Mouse (Mus musculus) heart, embryonic 14.5 days (tissue): ENCODE data around the gene Cyp26a1. TPM values are rescaled to one million over a fixed set of nuclear protein-coding genes. Genes with fewer than 3 reads are reported as not detected.

Experiments used
- ATAC-seq: fragments of 200-750 bp; cut with Nextera tagmentation; 2 replicates; pipeline ENCODE4 v1.8.0; 2017; ENCODE audit warnings: low read depth, moderate TSS enrichment; ENCODE audit not compliant: insufficient number of reproducible peaks, insufficient read depth, low FRiP score
- H3K27ac ChIP-seq, 2 experiments: fragments of 200-500 bp in 1 of 2; fragments of 300-500 bp in 1 of 2; sonication (generic) in 1 of 2; replicated peaks in 1 of 2; 2 replicates each; pipeline ENCODE4 v1.5.1; 2012 to 2014; ENCODE audit warnings: low read depth in 2 of 2, low read length in 2 of 2, control low read depth in 1 of 2, mild to moderate bottlenecking in 1 of 2, mixed read lengths in 1 of 2; ENCODE audit not compliant: control insufficient read depth in 1 of 2, insufficient read depth in 1 of 2
- H3K27me3 ChIP-seq: fragments of 300-500 bp; sonication (generic); 2 replicates; pipeline ENCODE4 v1.6.1; 2014; ENCODE audit warnings: mild to moderate bottlenecking, low read length, control low read depth; ENCODE audit not compliant: control insufficient read depth, insufficient read depth
- H3K36me3 ChIP-seq: fragments of 300-500 bp; sonication (generic); 2 replicates; pipeline ENCODE4 v1.6.1; 2014; ENCODE audit warnings: mild to moderate bottlenecking, control low read depth, low read length, mixed read lengths; ENCODE audit not compliant: control insufficient read depth, insufficient read depth
- H3K4me1 ChIP-seq, 2 experiments: fragments of 200-500 bp in 1 of 2; fragments of 300-500 bp in 1 of 2; sonication (generic) in 1 of 2; 2 replicates each; pipeline ENCODE4 v1.6.1; 2012 to 2014; ENCODE audit warnings: low read length in 2 of 2, control low read depth in 1 of 2, mixed read lengths in 1 of 2; ENCODE audit not compliant: control insufficient read depth in 2 of 2, insufficient read depth in 2 of 2
- H3K4me2 ChIP-seq: fragments of 300-500 bp; sonication (generic); 2 replicates; pipeline ENCODE4 v1.6.1; 2014; ENCODE audit warnings: mild to moderate bottlenecking, low read length
- H3K4me3 ChIP-seq, 2 experiments: fragments of 200-500 bp in 1 of 2; fragments of 300-500 bp in 1 of 2; sonication (generic) in 1 of 2; 2 replicates each; pipeline ENCODE4 v1.5.1; 2012 to 2014; ENCODE audit warnings: low read length in 2 of 2, mild to moderate bottlenecking in 2 of 2, control low read depth in 1 of 2, low read depth in 1 of 2, moderate library complexity in 1 of 2; ENCODE audit not compliant: control insufficient read depth in 1 of 2, insufficient read depth in 1 of 2
- H3K9ac ChIP-seq: fragments of 300-500 bp; sonication (generic); 2 replicates; pipeline ENCODE4 v1.6.1; 2014; ENCODE audit warnings: mild to moderate bottlenecking, low read length
- H3K9me3 ChIP-seq: fragments of 300-500 bp; sonication (generic); 2 replicates; pipeline ENCODE4 v1.6.1; 2016; ENCODE audit warnings: low read length, control low read depth; ENCODE audit not compliant: control insufficient read depth
- WGBS: fragments of 180-500 bp; shearing (Covaris S2); extraction: QIAGEN DNeasy Blood & Tissue Kit; methylation state at CpG from one replicate; pipeline ENCODE4 v1.1.7; 2014; 5-methylcytosine and 5-hydroxymethylcytosine counted together
- polyA plus RNA-seq: library from polyadenylated mRNA; unstranded; fragments of >200 nt; fragmentation: Nextera tagmentation; extraction: Ambion mirVana; gene quantifications from 2 replicates; pipeline ENCODE4 v1.2.1, GENCODE M21; 2014

Gene Cyp26a1
- polyA plus RNA-seq, 1 experiment from 2014 or later, result 1.1 TPM

DNA sequence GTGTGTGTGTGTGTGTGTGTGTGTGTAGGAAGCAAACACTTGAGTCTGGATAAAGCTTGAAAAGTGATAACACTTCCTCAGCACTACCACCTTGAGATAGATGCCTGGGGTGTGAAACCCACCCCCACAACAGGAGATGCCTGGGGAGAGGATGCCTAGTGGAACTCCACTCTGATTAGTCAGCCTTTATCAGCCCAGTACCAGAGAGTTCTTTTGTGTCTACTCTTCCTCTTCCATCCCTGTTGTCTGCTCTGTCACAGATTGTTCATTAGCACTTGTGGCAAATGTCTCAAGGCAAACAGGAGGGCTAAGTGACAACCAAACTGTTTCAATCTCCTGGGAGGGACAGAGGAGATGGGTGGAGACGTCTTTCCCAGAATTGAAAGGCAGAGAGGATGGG lies 21.6 kb downstream of the Cyp26a1 start:
- peaks cover 0 to 2% of the 10 kb centered on the region in 2 experiments; a peak in 1 of 4 replicates for H3K4me1 ChIP-seq
- no peaks in the 10 kb centered on the region for H3K9me3 ChIP-seq
- no peak for ATAC-seq
- no peaks in the 10 kb centered on the region for H3K36me3 ChIP-seq
- H3K4me2 ChIP-seq, result no peak overlapping the region
- H3K27ac ChIP-seq, result no peak overlapping the region
- no peak overlapping the region for H3K9ac ChIP-seq
- H3K27me3 ChIP-seq, result no peaks in the 10 kb centered on the region
- no peak overlapping the region for H3K4me3 ChIP-seq
- 12% methylated on average over 1 of the region's 1 CpGs for WGBS

DNA sequence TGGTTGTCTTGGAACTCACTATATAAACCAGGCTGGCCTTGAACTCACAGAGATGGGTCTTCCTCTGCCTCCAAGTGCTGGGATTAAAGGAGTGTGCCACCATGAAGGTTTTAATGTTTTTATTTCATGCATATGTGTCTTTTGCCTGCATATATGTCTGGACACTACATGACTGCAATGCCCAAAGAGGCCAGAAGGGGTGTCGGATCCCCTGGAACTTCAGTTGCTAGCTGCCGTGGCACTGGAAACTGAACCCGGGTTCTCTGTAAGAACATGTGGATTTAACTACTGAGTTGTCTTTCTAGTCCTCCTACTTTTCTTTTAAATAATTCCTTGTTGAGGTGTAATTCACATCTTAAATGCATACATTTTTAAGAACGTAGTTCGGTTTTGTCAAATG lies 27.0 kb downstream of the Cyp26a1 start:
- Histone ChIP-seq H3K4me3 (no peak overlapping the region), H3K4me2 (no peak overlapping the region)
- 94% methylated on average over 5 of the region's 5 CpGs for WGBS

DNA sequence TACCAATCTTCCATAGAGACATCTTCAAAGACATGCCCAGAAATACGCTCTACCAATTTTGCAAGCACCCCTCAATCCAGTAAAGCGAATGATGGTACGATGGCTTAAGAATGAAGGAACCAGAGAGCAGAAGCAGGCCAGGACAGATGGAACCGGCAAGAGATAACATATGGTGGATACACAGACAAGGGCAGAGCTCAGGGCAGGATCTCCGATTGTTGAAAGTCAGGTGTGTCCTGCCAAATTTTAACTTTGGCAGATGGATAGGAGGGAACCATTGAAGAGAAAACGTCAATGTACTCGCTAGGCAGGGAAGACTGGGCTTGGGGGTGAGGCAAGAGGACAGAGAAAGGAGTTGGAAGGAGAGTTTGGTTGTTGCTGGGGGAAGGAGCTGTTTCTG lies 29.0 kb downstream of the Cyp26a1 start:
- H3K4me1 ChIP-seq, result no peaks in the 10 kb centered on the region
- no peak overlapping the region for H3K4me2 ChIP-seq
- no peak for ATAC-seq
- no peaks in the 10 kb centered on the region for H3K9me3 ChIP-seq
- H3K36me3 ChIP-seq, result no peaks in the 10 kb centered on the region
- H3K27me3 ChIP-seq, result no peaks in the 10 kb centered on the region
- WGBS, result 82% methylated on average over 7 of the region's 7 CpGs
- H3K27ac ChIP-seq, result no peak overlapping the region
- H3K9ac ChIP-seq, result no peak overlapping the region
- no peak overlapping the region for H3K4me3 ChIP-seq

More for the DNA sequence above, 27.0 kb downstream of the Cyp26a1 start:
- ATAC-seq, result no peak
- no peaks in the 10 kb centered on the region for H3K27me3 ChIP-seq
- no peak overlapping the region for H3K9ac ChIP-seq
- no peaks in the 10 kb centered on the region for H3K4me1 ChIP-seq
- H3K9me3 ChIP-seq, result no peaks in the 10 kb centered on the region
- H3K36me3 ChIP-seq, result no peaks in the 10 kb centered on the region
- H3K27ac ChIP-seq, result no peak overlapping the region

DNA sequence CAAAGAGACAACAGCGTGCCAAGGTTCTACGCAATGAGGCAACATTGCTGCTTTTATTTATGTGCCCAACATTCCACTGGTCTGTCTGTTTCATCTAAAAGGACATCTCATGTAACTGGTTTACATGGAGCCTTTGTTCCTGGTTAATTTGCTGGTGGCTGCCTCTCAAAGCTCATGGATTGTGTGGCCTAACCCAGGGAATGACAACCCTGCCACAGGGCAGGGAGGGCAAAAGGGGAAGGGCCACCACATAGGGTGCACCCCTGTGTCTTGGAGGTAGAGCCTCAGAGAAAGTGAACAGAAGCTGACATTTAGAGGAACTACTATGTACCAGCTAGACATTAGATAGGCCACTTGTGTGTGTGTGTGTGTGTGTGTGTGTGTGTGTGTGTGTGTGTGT lies 29.8 kb downstream of the Cyp26a1 start:
- Histone ChIP-seq H3K4me3 (no peak overlapping the region), H3K36me3 (no peaks in the 10 kb centered on the region), H3K4me1 (no peaks in the 10 kb centered on the region), H3K4me2 (no peak overlapping the region), H3K9me3 (no peaks in the 10 kb centered on the region), H3K27me3 (no peaks in the 10 kb centered on the region), H3K27ac (no peak overlapping the region), H3K9ac (no peak overlapping the region)
- ATAC-seq, result no peak
- WGBS, result 93% methylated on average over 2 of the region's 2 CpGs

DNA sequence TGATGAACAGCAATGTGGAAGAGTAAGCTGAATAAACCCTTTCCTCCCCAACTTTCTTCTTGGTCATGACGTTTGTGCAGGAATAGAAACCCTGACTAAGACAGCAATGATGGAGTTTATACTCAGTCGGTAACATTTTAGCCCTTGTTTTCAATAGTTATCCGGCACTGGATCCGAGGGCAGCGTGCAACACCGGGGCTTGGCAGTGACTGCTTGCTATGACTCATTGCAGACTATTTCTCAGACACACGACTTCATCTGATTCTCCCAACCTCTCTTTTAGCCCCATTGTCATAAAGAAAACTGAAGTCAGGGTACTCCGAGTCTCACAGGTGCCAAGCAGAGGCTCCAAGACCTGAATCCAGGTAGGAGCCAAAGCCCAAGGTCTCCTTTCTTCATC lies 37.8 kb downstream of the Cyp26a1 start:
- 81% methylated on average over 8 of the region's 8 CpGs for WGBS
- no peak overlapping the region for H3K4me3 ChIP-seq
- H3K4me1 ChIP-seq, result no peaks in the 10 kb centered on the region
- no peak overlapping the region for H3K27ac ChIP-seq
- no peak overlapping the region for H3K9ac ChIP-seq
- no peaks in the 10 kb centered on the region for H3K9me3 ChIP-seq
- H3K36me3 ChIP-seq, result no peaks in the 10 kb centered on the region
- H3K4me2 ChIP-seq, result no peak overlapping the region
- H3K27me3 ChIP-seq, result no peaks in the 10 kb centered on the region
- ATAC-seq, result no peak

DNA sequence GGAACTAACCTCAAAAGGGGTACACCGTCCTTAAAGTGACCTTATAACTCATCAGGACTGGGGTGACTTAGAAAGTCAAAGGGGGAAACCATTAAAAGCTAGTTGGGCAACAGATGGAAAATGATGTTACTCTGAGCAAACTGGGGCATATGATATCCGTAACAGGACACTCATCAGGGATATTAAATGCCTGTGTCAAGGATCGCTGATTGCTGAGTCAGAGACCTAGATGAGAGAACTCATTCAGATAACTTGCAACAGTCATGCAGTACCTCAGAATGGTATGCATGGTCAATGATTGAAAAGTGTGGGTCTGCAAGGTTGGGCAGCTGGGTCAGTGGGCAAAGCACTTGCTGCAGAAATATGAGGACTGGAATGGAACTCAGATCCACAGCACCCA lies 41.0 kb downstream of the Cyp26a1 start:
- Histone ChIP-seq H3K4me2 (no peak overlapping the region), H3K9me3 (no peaks in the 10 kb centered on the region), H3K36me3 (no peaks in the 10 kb centered on the region), H3K9ac (no peak overlapping the region), H3K27me3 (no peaks in the 10 kb centered on the region), H3K27ac (no peak overlapping the region), H3K4me3 (no peak overlapping the region), H3K4me1 (0 out of 4 replicates have a peak, but pooled peaks cover 0 to 2% of the 10 kb centered on the region in 2 experiments)
- 87% methylated on average over 3 of the region's 3 CpGs for WGBS
- ATAC-seq, result no peak

DNA sequence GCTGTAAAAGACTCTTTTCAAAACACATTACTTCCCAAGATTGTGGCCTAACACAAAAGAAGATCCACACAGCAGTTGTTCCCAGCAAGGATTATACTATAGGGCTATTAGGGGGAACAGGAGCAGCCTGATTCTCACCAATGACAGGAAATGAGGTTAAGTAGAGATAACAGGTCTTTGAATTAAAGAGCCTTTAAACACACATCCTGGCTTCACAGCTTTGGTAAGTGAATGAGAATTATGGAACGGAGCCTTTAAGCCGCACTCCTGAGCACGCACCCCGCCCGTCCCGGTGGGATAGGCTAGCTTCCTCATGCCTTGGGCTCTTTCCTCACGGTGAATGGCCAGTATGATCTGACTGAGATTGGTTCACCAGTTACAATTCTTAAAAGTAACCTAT lies 42.4 kb downstream of the Cyp26a1 start:
- Histone ChIP-seq H3K9ac (no peak overlapping the region), H3K4me3 (no peak overlapping the region), H3K4me1 (0 out of 4 replicates have a peak, but pooled peaks cover 0 to 2% of the 10 kb centered on the region in 2 experiments), H3K36me3 (no peaks in the 10 kb centered on the region), H3K9me3 (no peaks in the 10 kb centered on the region), H3K27me3 (no peaks in the 10 kb centered on the region), H3K27ac (no peak overlapping the region), H3K4me2 (no peak overlapping the region)
- ATAC-seq, result no peak
- 58% methylated on average over 7 of the region's 7 CpGs for WGBS
